Mouse (Mus musculus): ENCODE measurements around the gene Smcr8.

DNA sequence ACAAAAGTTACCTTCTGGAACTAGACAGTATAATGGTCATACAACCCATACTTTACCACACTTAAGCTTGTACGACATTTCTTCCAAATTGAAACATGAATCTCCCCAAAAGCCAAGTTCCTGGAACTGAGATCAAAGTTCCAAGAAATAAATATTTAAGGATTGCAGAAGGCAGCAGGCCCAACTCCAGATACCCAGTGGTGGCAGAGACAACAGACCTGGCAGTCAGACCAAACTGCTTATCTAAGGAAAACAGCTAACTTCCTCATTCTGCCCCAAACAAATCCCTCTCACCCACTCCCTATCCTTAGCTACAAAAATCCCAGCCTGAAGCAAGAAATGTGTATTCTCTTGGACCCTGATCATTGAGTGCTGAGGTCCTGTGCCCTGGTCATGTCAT, 2.5 kb upstream of the Smcr8 start:
- TF ChIP-seq POLR2A (IDR thresholded peaks at IDR 0.05; ENCODE audit: control insufficient read depth, low read depth, low read length): no peak
- no peak for TF ChIP-seq CTCF (IDR thresholded peaks at IDR 0.05; ENCODE audit: control insufficient read depth, insufficient read depth, insufficient replicate concordance, low read depth, low read length)

All from testis, adult 2 months (tissue).